Mouse (Mus musculus) small intestine, adult 2 months (tissue): Measurements from ENCODE around the gene Ubxn7.

Experiments
- CTCF ChIP-seq: fragments of 200-500 bp; IDR thresholded peaks from 2 replicates; pipeline ENCODE4 v1.5.1; 2012; ENCODE audit warnings: low read depth, mild to moderate bottlenecking, control low read depth, inconsistent platforms, low read length, moderate library complexity, mixed read lengths; ENCODE audit not compliant: insufficient replicate concordance, insufficient read length; ENCODE audit errors: extremely low read depth
- POLR2A ChIP-seq: fragments of 200-500 bp; IDR thresholded peaks from 2 replicates; pipeline ENCODE4 v1.6.1; 2012; ENCODE audit warnings: low read depth, mild to moderate bottlenecking, control low read depth, inconsistent platforms, low read length, moderate library complexity

DNA sequence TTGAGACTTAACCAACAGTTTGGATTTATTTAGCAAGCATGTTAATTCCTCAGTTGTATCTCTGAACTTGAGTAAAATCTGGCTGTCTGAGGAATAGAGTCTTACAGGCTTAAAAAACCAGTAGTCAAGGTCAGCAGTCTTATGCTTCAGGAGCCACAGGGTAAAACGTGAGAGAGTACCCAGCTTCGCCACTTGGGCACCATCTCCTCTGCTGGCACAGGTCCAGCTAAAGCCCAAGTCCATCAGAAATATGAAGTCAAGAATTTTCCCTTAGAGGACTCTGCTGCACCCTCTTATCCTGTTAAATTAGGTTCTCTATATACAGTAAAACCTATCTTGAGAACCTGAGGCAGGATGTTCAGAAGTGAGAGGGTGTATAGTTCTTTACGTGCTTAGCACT is 54.8 kb downstream of the Ubxn7 start:
- TF ChIP-seq CTCF (no peak), POLR2A (no peak)
